Mouse (Mus musculus): ENCODE results near the gene Plekha8. TPM values are rescaled to one million over a fixed set of nuclear protein-coding genes. Genes with fewer than 3 reads are reported as not detected.
A peak's percentile ranks its signal among the peaks of the same experiment; 100 is the strongest.

Plekha8 gene
- total RNA-seq, 2 experiments from 2014 or later = 11.0 to 11.6 TPM

- no peak for DNase-seq (ENCODE audit: extremely low spot score in 1 of 2, low spot score in 2 of 2)
- intact Hi-C loops (cut with DNase I) = loop anchor here (5.0 kb wide), 1 partner anchor 579 kb away; no protein-coding TSS in a partner anchor
- H3K27ac ChIP-seq = no peak overlapping the region
- H3K4me3 ChIP-seq = no peak overlapping the region
- TF ChIP-seq CTCF (IDR thresholded peaks at IDR 0.05) = no peak
Observed at GRCm38 (mm10) chr6:54588212-54588611, 6.7 kb upstream of the Plekha8 start.

GRCm38 (mm10) chr6:54590691-54591090 is 4.2 kb upstream of the Plekha8 start:
- DNase-seq (ENCODE audit: extremely low spot score in 1 of 2, low spot score in 2 of 2) = no peak
- intact Hi-C loops (cut with DNase I) = loop anchor here (10.0 kb wide), 1 partner anchor 444 kb away; the partner anchor contains the start of gene Gars
- TF ChIP-seq CTCF (IDR thresholded peaks at IDR 0.05) = no peak
- H3K4me3 ChIP-seq = no peak overlapping the region
- no peak overlapping the region for H3K27ac ChIP-seq

- TF ChIP-seq CTCF (IDR thresholded peaks at IDR 0.05) = no peak
- intact Hi-C loops (cut with DNase I) = loop anchor here (2.0 to 10.0 kb wide), 3 partner anchors 89 to 443 kb away; partner anchors contain the start of genes Gars, Mturn and Znrf2
- 0 out of 2 replicates have a peak overlapping the region, but pooled peaks have one; percentile 8 for H3K4me3 ChIP-seq
- no peak for DNase-seq (ENCODE audit: extremely low spot score in 1 of 2, low spot score in 2 of 2)
- no peak overlapping the region for H3K27ac ChIP-seq
Observed at GRCm38 (mm10) chr6:54591778-54592177, 3.1 kb upstream of the Plekha8 start.

- peak overlapping the region; percentile 70 for H3K4me3 ChIP-seq
- no peak; the same call in 1 of the 2 replicates for TF ChIP-seq CTCF (IDR thresholded peaks at IDR 0.05)
Observed at GRCm38 (mm10) chr6:54592938-54593535, 1.9 kb upstream of the Plekha8 start.

GRCm38 (mm10) chr6:54593766-54594468 is 994 bp upstream of the Plekha8 start:
- DNase-seq (ENCODE audit: extremely low spot score in 1 of 2, low spot score in 2 of 2) = no peak
- TF ChIP-seq CTCF (IDR thresholded peaks at IDR 0.05) = no peak
- peak overlapping the region; percentile 70 for H3K4me3 ChIP-seq
- intact Hi-C loops (cut with DNase I) = loop anchor here (2.0 to 10.0 kb wide), 3 partner anchors 87 to 441 kb away; partner anchors contain the start of genes Gars, Mturn and Znrf2
- H3K27ac ChIP-seq = peak overlapping the region; percentile 88; the same call in 1 of the 2 replicates

More at GRCm38 (mm10) chr6:54592938-54593535, 1.9 kb upstream of the Plekha8 start:
- intact Hi-C loops (cut with DNase I) = loop anchor here (2.0 to 10.0 kb wide), 3 partner anchors 88 to 442 kb away; partner anchors contain the start of genes Gars, Mturn and Znrf2
- DNase-seq (ENCODE audit: extremely low spot score in 1 of 2, low spot score in 2 of 2) = peak; percentile 91 to 94
- H3K27ac ChIP-seq = peak overlapping the region; percentile 88

GRCm38 (mm10) chr6:54595330-54595878 is 493 bp downstream of the Plekha8 start:
- no peak for DNase-seq (ENCODE audit: extremely low spot score in 1 of 2, low spot score in 2 of 2)
- Histone ChIP-seq H3K4me3 (peak overlapping the region; percentile 87), H3K27ac (peak overlapping the region; percentile 68)
- intact Hi-C loops (cut with DNase I) = loop anchor here (5.0 to 10.0 kb wide), 2 partner anchors 397 to 439 kb away; partner anchors contain the start of genes Gars and Ggct
- TF ChIP-seq CTCF (IDR thresholded peaks at IDR 0.05) = no peak

GRCm38 (mm10) chr6:54597208-54597607 is 2.3 kb downstream of the Plekha8 start, which contains the start of gene Fkbp14:
Gene Fkbp14 (minus strand): TSS chr6:54597308.
- DNase-seq (ENCODE audit: extremely low spot score in 1 of 2, low spot score in 2 of 2) = no peak
- TF ChIP-seq CTCF (IDR thresholded peaks at IDR 0.05) = no peak
- intact Hi-C loops (cut with DNase I) = loop anchor here (5.0 to 10.0 kb wide), 2 partner anchors 395 to 438 kb away; partner anchors contain the start of genes Gars and Ggct
- Histone ChIP-seq H3K4me3 (no peak within 1 kb of the TSS), H3K27ac (no peak within 1 kb of the TSS)

- no peak for TF ChIP-seq CTCF (IDR thresholded peaks at IDR 0.05)
- Histone ChIP-seq H3K4me3 (no peak overlapping the region), H3K27ac (no peak overlapping the region)
- DNase-seq (ENCODE audit: extremely low spot score in 1 of 2, low spot score in 2 of 2) = no peak
- intact Hi-C loops (cut with DNase I) = loop anchor here (5.0 to 10.0 kb wide), 2 partner anchors 395 to 437 kb away; partner anchors contain the start of genes Gars and Ggct
Observed at GRCm38 (mm10) chr6:54597711-54598110, 2.8 kb downstream of the Plekha8 start.

GRCm38 (mm10) chr6:54600681-54601347 is 5.9 kb downstream of the Plekha8 start:
- no peak for DNase-seq (ENCODE audit: extremely low spot score in 1 of 2, low spot score in 2 of 2)
- intact Hi-C loops (cut with DNase I) = no loop called here
- Histone ChIP-seq H3K4me3 (no peak overlapping the region), H3K27ac (no peak overlapping the region)
- no peak for TF ChIP-seq CTCF (IDR thresholded peaks at IDR 0.05)

GRCm38 (mm10) chr6:54602891-54603290 is 8.0 kb downstream of the Plekha8 start:
- Histone ChIP-seq H3K27ac (no peak overlapping the region), H3K4me3 (no peak overlapping the region)
- TF ChIP-seq CTCF (IDR thresholded peaks at IDR 0.05) = no peak
- intact Hi-C loops (cut with DNase I) = no loop called here
- DNase-seq (ENCODE audit: extremely low spot score in 1 of 2, low spot score in 2 of 2) = no peak

All from left cerebral cortex, adult 2 months (tissue).